Comparison of ENCODE assay signal across 8 mouse cellular contexts in genomic region chr8:92996840-92997239, GRCm38 (mm10). TPM values are rescaled to one million over a fixed set of nuclear protein-coding genes. Genes with fewer than 3 reads are reported as not detected.
A peak's percentile ranks its signal among the peaks of the same experiment; 100 is the strongest.
DNase-seq lines count a peak whose midpoint lies in the region; ATAC-seq and TF ChIP-seq lines count a peak whose summit lies in the region.
"Had no signal": no experiment of that assay in that cellular context is flagged by ENCODE, and none has a peak within 500 bp of the region (broad histone marks: within the 10 kb centered on the region; RNA-seq: fewer than 3 reads in every experiment).

No protein-coding gene starts in this region.

- no peaks in the 10 kb centered on the region for H3K4me1 ChIP-seq in kidney, postnatal 0 days (replicated peaks; ENCODE audit: insufficient read depth, low read length)
- no peaks in the 10 kb centered on the region for H3K4me1 ChIP-seq in kidney, embryonic 15.5 days
- H3K4me1 ChIP-seq: limb, embryonic 15.5 days had no signal

- 25% methylated on average over 5 of the region's 5 CpGs for WGBS in kidney, postnatal 0 days
- 30% methylated on average over 5 of the region's 5 CpGs for WGBS in kidney, embryonic 15.5 days

- no peak overlapping the region for H3K27ac ChIP-seq in kidney, postnatal 0 days
- no peak overlapping the region for H3K27ac ChIP-seq in kidney, embryonic 15.5 days
- H3K27ac ChIP-seq: limb, embryonic 15.5 days had no signal

- peak; percentile 77 for TF ChIP-seq CTCF in kidney, postnatal 0 days (IDR thresholded peaks at IDR 0.05; ENCODE audit: low read depth)

- no peak overlapping the region for H3K4me3 ChIP-seq in kidney, postnatal 0 days (replicated peaks; ENCODE audit: low read depth, low read length)
- no peak overlapping the region for H3K4me3 ChIP-seq in kidney, embryonic 15.5 days (replicated peaks)
- H3K4me3 ChIP-seq: limb, embryonic 15.5 days had no signal

- DNase-seq in kidney, postnatal 0 days (ENCODE audit: low spot score) = peak; percentile 68
- DNase-seq in R1 (ENCODE audit: low read depth, low spot score) = peak; percentile 36
- peak; percentile 47 for DNase-seq in embryo, embryonic 10.5 days (ENCODE audit: low spot score)
- DNase-seq in kidney, postnatal 36 days = peak; percentile 27 to 80
- peak; percentile 71 for DNase-seq in lung, postnatal 36 days

- H3K4me2 ChIP-seq in kidney, postnatal 0 days (ENCODE audit: low read length) = no peak overlapping the region
- no peak overlapping the region for H3K4me2 ChIP-seq in kidney, embryonic 15.5 days
- H3K4me2 ChIP-seq: limb, embryonic 15.5 days had no signal

- H3K9ac ChIP-seq in kidney, postnatal 0 days (ENCODE audit: low read depth, low read length) = no peak overlapping the region
- H3K9ac ChIP-seq in kidney, embryonic 15.5 days = no peak overlapping the region
- H3K9ac ChIP-seq: limb, embryonic 15.5 days had no signal

- no peaks in the 10 kb centered on the region for H3K27me3 ChIP-seq in kidney, postnatal 0 days (ENCODE audit: insufficient read depth, low read length)
- no peaks in the 10 kb centered on the region for H3K27me3 ChIP-seq in kidney, embryonic 15.5 days

- H3K9me3 ChIP-seq in kidney, postnatal 0 days (replicated peaks; ENCODE audit: low read length) = no peaks in the 10 kb centered on the region
- H3K9me3 ChIP-seq in kidney, embryonic 15.5 days (replicated peaks) = no peaks in the 10 kb centered on the region
- H3K9me3 ChIP-seq: limb, embryonic 15.5 days had no signal

- no peak for ATAC-seq in kidney, postnatal 0 days (replicated peaks; ENCODE audit: low FRiP score, low read depth)
- ATAC-seq in kidney, embryonic 15.5 days (replicated peaks; ENCODE audit: low FRiP score) = no peak
- ATAC-seq in CD4-positive, CD25-positive, alpha-beta regulatory T cell, adult 4 months = no peak

- H3K36me3 ChIP-seq in kidney, postnatal 0 days (ENCODE audit: insufficient read depth, low read length) = no peaks in the 10 kb centered on the region
- H3K36me3 ChIP-seq in kidney, embryonic 15.5 days = no peaks in the 10 kb centered on the region
- H3K36me3 ChIP-seq: limb, embryonic 15.5 days had no signal

RNA-seq across cellular contexts. Expression of gene Slc6a2, which starts 37.0 kb away (rescaled TPM):
- 0.03 and 0.12 TPM in 2 replicates for polyA plus RNA-seq in kidney, postnatal 0 days (2015; fragmentation: Nextera tagmentation; extraction: Ambion mirVana)
- 0.84 and 2.6 TPM in 2 replicates for polyA plus RNA-seq in kidney, embryonic 15.5 days (2015; fragmentation: Nextera tagmentation; extraction: Ambion mirVana)
- not detected for polyA plus RNA-seq in CD4-positive, CD25-positive, alpha-beta regulatory T cell, adult 4 months (2017; shearing (Covaris generic))

RNA-seq across cellular contexts. Expression of gene Ces1a, which starts 51.2 kb away (rescaled TPM):
- polyA plus RNA-seq in kidney, postnatal 0 days (2015; fragmentation: Nextera tagmentation; extraction: Ambion mirVana) = not detected in 2 replicates
- polyA plus RNA-seq in kidney, embryonic 15.5 days (2015; fragmentation: Nextera tagmentation; extraction: Ambion mirVana) = not detected in 2 replicates
- not detected for polyA plus RNA-seq in CD4-positive, CD25-positive, alpha-beta regulatory T cell, adult 4 months (2017; shearing (Covaris generic))
- polyA plus RNA-seq: limb, embryonic 15.5 days had no signal
